Mouse (Mus musculus): ENCODE data around the gene Rsl24d1.

GRCm38 (mm10) chr9:73079801-73080325 is 33.4 kb upstream of the Rsl24d1 start:
- TF ChIP-seq GATA1 (IDR thresholded peaks at IDR 0.05; ENCODE audit: borderline replicate concordance, low read length): no peak
- no peak for TF ChIP-seq FLI1 (IDR thresholded peaks at IDR 0.05; ENCODE audit: low read length)
